Mouse (Mus musculus): ENCODE measurements around the gene Ftsj1. TPM values are rescaled to one million over a fixed set of nuclear protein-coding genes. Genes with fewer than 3 reads are reported as not detected.

Gene Ftsj1
- total and polyA plus RNA-seq, 3 experiments, result 17.0 to 31.6 (median 22.3) TPM

DNA sequence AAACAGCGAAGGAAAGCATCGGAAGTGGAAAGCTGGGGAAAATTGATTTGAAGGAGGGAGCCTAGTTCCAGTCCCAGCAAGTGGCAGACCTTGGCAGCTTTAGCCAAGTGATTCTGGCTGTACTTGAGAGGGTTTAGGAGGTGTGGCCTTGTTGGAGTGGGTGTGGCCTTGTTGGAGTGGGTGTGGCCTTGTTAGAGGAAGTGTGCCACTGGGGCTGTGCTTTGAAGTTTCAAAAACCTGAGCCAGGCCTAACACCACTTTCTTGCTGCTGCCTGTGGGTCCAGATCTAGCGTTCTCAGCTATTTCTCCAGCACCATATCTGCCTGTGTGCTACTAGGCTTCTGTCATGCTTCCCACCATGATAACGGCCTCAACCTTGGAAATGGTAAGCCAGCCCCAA is 21.9 kb downstream of the Ftsj1 start:
- TF ChIP-seq NRF1 (IDR thresholded peaks at IDR 0.05; ENCODE audit: low read depth, low read length) (no peak), POLR2AphosphoS2 (IDR thresholded peaks at IDR 0.05; ENCODE audit: low read depth, low read length) (no peak), JUND (conservative IDR thresholded peaks at IDR 0.05; ENCODE audit: low read depth, low read length) (no peak), ZNF384 (IDR thresholded peaks at IDR 0.05; ENCODE audit: low read depth, low read length) (no peak), ZC3H11A (IDR thresholded peaks at IDR 0.05; ENCODE audit: low read depth, low read length) (no peak)
- no peaks in the 10 kb centered on the region for H3K9me3 ChIP-seq (replicated peaks; ENCODE audit: low read length)
- no peak overlapping the region for H3K4me3 ChIP-seq (replicated peaks in 1 of 3; ENCODE audit: low read depth in 2 of 3, low read length in 2 of 3, poor library complexity in 1 of 3)
- no peak overlapping the region for H3K27ac ChIP-seq (ENCODE audit: insufficient read depth, low read depth)
- dilution Hi-C loops (cut with MboI; ENCODE audit: extremely low pct_ligation_motif_present, extremely low pct_unique_long_range_greater_than_20kb, low sequenced_read_pairs) (no loop called here), in situ Hi-C loops (cut with MboI; ENCODE audit: low pct_ligation_motif_present, low pct_unique_long_range_greater_than_20kb, low sequenced_read_pairs) (no loop called here)
- H3K9ac ChIP-seq (ENCODE audit: insufficient read depth, low read depth), result no peak overlapping the region
- no peaks in the 10 kb centered on the region for H3K36me3 ChIP-seq (replicated peaks in 1 of 2; ENCODE audit: control insufficient read depth in 1 of 2, insufficient read depth in 1 of 2, low read length in 1 of 2)
- H3K79me2 ChIP-seq (replicated peaks; ENCODE audit: control insufficient read depth, extremely low read depth, insufficient read depth, poor library complexity, severe bottlenecking), result no peaks in the 10 kb centered on the region
- no peaks in the 10 kb centered on the region for H3K27me3 ChIP-seq (replicated peaks)
- no peak overlapping the region for H3K4me2 ChIP-seq (ENCODE audit: insufficient read depth, low read depth, poor library complexity, severe bottlenecking)
- H3K4me1 ChIP-seq (ENCODE audit: control insufficient read depth in 1 of 2, insufficient read depth in 2 of 2), result no peaks in the 10 kb centered on the region
- peak; percentile 28 for DNase-seq (ENCODE audit: extremely low read depth)

DNA sequence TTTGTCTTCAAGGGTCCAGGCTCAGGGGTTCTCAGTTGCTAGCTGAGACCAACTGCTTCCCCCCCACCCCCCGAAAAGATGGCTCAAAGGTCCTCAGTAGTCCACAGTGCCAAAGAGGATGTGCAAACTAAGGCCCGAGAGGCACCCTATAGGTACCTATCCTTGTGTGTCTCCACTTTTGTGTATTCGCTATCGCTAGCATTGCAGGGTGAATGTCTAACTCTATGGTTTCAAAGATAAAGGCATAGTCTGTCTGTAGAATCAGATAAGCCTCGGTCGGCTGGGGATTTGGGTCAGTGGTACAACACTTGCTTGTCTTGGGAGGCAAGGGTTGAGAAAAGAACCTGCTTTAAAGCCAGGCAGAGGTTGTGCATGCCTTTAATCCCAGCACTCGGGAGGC is 28.7 kb downstream of the Ftsj1 start:
- H3K4me3 ChIP-seq (replicated peaks in 1 of 3; ENCODE audit: low read depth in 2 of 3, low read length in 2 of 3, poor library complexity in 1 of 3), result no peak overlapping the region
- H3K4me2 ChIP-seq (ENCODE audit: insufficient read depth, low read depth, poor library complexity, severe bottlenecking), result no peak overlapping the region
- H3K36me3 ChIP-seq (replicated peaks in 1 of 2; ENCODE audit: control insufficient read depth in 1 of 2, insufficient read depth in 1 of 2, low read length in 1 of 2), result no peaks in the 10 kb centered on the region
- H3K9ac ChIP-seq (ENCODE audit: insufficient read depth, low read depth), result no peak overlapping the region
- H3K27ac ChIP-seq (ENCODE audit: insufficient read depth, low read depth), result no peak overlapping the region
- no peak for DNase-seq (ENCODE audit: extremely low read depth)
- no peak for TF ChIP-seq ZKSCAN1 (IDR thresholded peaks at IDR 0.05; ENCODE audit: borderline replicate concordance, low read depth, low read length)
- TF ChIP-seq RCOR1 (conservative IDR thresholded peaks at IDR 0.05; ENCODE audit: low read depth, low read length), result no peak
- TF ChIP-seq ETS1 (conservative IDR thresholded peaks at IDR 0.05; ENCODE audit: low read depth, low read length), result no peak
- no peak for TF ChIP-seq MAFK (IDR thresholded peaks at IDR 0.05; ENCODE audit: insufficient replicate concordance, low read length)
- TF ChIP-seq UBTF (IDR thresholded peaks at IDR 0.05; ENCODE audit: low read depth, low read length), result no peak
- no peak for TF ChIP-seq EP300 (IDR thresholded peaks at IDR 0.05; ENCODE audit: low read length)
- TF ChIP-seq CHD2 (IDR thresholded peaks at IDR 0.05; ENCODE audit: low read length), result no peak
- H3K79me2 ChIP-seq (replicated peaks; ENCODE audit: control insufficient read depth, extremely low read depth, insufficient read depth, poor library complexity, severe bottlenecking), result no peaks in the 10 kb centered on the region
- no peaks in the 10 kb centered on the region for H3K27me3 ChIP-seq (replicated peaks)
- peaks cover 0 to 10% of the 10 kb centered on the region in 2 experiments for H3K4me1 ChIP-seq (ENCODE audit: control insufficient read depth in 1 of 2, insufficient read depth in 2 of 2)
- in situ Hi-C loops (cut with MboI; ENCODE audit: low pct_ligation_motif_present, low pct_unique_long_range_greater_than_20kb, low sequenced_read_pairs), result no loop called here
- H3K9me3 ChIP-seq (replicated peaks; ENCODE audit: low read length), result no peaks in the 10 kb centered on the region
- dilution Hi-C loops (cut with MboI; ENCODE audit: extremely low pct_ligation_motif_present, extremely low pct_unique_long_range_greater_than_20kb, low sequenced_read_pairs), result no loop called here

DNA sequence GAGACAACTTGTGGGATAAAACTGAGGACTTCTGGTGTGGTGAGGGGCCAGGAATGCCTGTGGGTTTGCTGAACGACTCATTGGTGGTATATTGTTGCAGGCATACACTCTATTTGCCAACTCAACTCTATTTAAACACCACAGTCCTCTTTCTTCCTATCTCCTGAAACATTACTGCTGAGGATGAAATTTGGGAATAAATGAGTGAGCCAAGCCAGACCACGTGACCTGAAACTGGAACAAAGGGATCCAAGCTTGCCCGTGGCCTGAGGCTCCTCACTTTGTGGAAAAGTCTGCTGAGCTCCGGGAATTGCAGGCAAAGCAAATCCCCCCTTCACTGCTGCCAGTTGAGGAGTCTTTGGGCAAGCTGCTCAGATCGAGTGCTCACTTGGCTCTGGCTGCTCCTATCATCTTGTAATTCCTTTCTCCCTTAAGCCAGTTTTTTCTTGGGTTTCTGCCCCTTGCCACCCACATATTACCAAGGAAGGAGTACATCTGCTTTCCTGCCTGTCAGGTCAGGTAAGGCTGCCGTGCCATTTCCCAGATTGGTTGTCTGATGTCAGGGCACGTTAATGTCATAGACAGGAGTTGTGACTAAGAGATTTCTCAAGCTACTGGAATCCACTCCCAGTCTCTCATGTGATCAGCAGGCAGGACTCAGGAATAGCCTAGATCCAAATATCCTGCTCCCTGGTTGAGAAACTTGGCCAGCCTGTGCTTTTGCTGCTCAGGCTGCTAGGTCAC is 29.4 kb downstream of the Ftsj1 start:
- Histone ChIP-seq H3K4me3 (replicated peaks in 1 of 3; ENCODE audit: low read depth in 2 of 3, low read length in 2 of 3, poor library complexity in 1 of 3) (no peak overlapping the region), H3K9me3 (replicated peaks; ENCODE audit: low read length) (no peaks in the 10 kb centered on the region), H3K4me1 (ENCODE audit: control insufficient read depth in 1 of 2, insufficient read depth in 2 of 2) (peaks cover 0 to 10% of the 10 kb centered on the region in 2 experiments), H3K79me2 (replicated peaks; ENCODE audit: control insufficient read depth, extremely low read depth, insufficient read depth, poor library complexity, severe bottlenecking) (no peaks in the 10 kb centered on the region), H3K27ac (ENCODE audit: insufficient read depth, low read depth) (no peak overlapping the region), H3K36me3 (replicated peaks in 1 of 2; ENCODE audit: control insufficient read depth in 1 of 2, insufficient read depth in 1 of 2, low read length in 1 of 2) (no peaks in the 10 kb centered on the region), H3K4me2 (ENCODE audit: insufficient read depth, low read depth, poor library complexity, severe bottlenecking) (no peak overlapping the region), H3K27me3 (replicated peaks) (no peaks in the 10 kb centered on the region), H3K9ac (ENCODE audit: insufficient read depth, low read depth) (no peak overlapping the region)
- no peak for DNase-seq (ENCODE audit: extremely low read depth)
- in situ Hi-C loops (cut with MboI; ENCODE audit: low pct_ligation_motif_present, low pct_unique_long_range_greater_than_20kb, low sequenced_read_pairs), result no loop called here
- TF ChIP-seq MAX (IDR thresholded peaks at IDR 0.05; ENCODE audit: low read length) (no peak), NELFE (IDR thresholded peaks at IDR 0.05; ENCODE audit: low read depth, low read length) (no peak), ZMIZ1 (IDR thresholded peaks at IDR 0.05; ENCODE audit: low read depth, low read length) (no peak), ZC3H11A (IDR thresholded peaks at IDR 0.05; ENCODE audit: low read depth, low read length) (no peak), KAT2A (IDR thresholded peaks at IDR 0.05; ENCODE audit: insufficient replicate concordance, low read length) (no peak), TCF12 (IDR thresholded peaks at IDR 0.05; ENCODE audit: low read depth, low read length) (no peak), CHD2 (IDR thresholded peaks at IDR 0.05; ENCODE audit: low read length) (no peak), HCFC1 (IDR thresholded peaks at IDR 0.05; ENCODE audit: low read depth, low read length) (no peak), ELF1 (IDR thresholded peaks at IDR 0.05; ENCODE audit: low read depth, low read length) (no peak), ZNF384 (IDR thresholded peaks at IDR 0.05; ENCODE audit: low read depth, low read length) (no peak), JUND (conservative IDR thresholded peaks at IDR 0.05; ENCODE audit: low read depth, low read length) (no peak), NRF1 (IDR thresholded peaks at IDR 0.05; ENCODE audit: low read depth, low read length) (no peak), EP300 (IDR thresholded peaks at IDR 0.05; ENCODE audit: low read length) (no peak)
- dilution Hi-C loops (cut with MboI; ENCODE audit: extremely low pct_ligation_motif_present, extremely low pct_unique_long_range_greater_than_20kb, low sequenced_read_pairs), result no loop called here
